Mouse (Mus musculus): ENCODE data around the gene Mlf2. TPM values are rescaled to one million over a fixed set of nuclear protein-coding genes. Genes with fewer than 3 reads are reported as not detected.

Mlf2 gene
- polyA plus RNA-seq, 1 experiment from 2014 or later, result 459 TPM

Other genes starting within 250 kb of the Mlf2 start
- gene Emg1, start 219.2 kb upstream of the Mlf2 start, polyA plus RNA-seq (2016; fragmentation: Nextera tagmentation; extraction: Ambion mirVana), result 161 and 170 TPM in 2 replicates
- gene Phb2, start 219.1 kb upstream of the Mlf2 start, polyA plus RNA-seq (2016; fragmentation: Nextera tagmentation; extraction: Ambion mirVana), result 308 and 315 TPM in 2 replicates
- 5.2 and 5.6 TPM in 2 replicates for gene Ptpn6, start 192.7 kb upstream of the Mlf2 start, polyA plus RNA-seq (2016; fragmentation: Nextera tagmentation; extraction: Ambion mirVana)
- gene Grcc10, start 190.0 kb upstream of the Mlf2 start, polyA plus RNA-seq (2016; fragmentation: Nextera tagmentation; extraction: Ambion mirVana), result 523 and 554 TPM in 2 replicates
- gene Gm45234, start 175.4 kb upstream of the Mlf2 start, polyA plus RNA-seq (2016; fragmentation: Nextera tagmentation; extraction: Ambion mirVana), result not detected in 2 replicates
- gene Atn1, start 174.9 kb upstream of the Mlf2 start, polyA plus RNA-seq (2016; fragmentation: Nextera tagmentation; extraction: Ambion mirVana), result 15.6 and 18.0 TPM in 2 replicates
- gene Eno2, start 161.7 kb upstream of the Mlf2 start, polyA plus RNA-seq (2016; fragmentation: Nextera tagmentation; extraction: Ambion mirVana), result 9.0 and 9.4 TPM in 2 replicates
- 2.3 and 4.6 TPM in 2 replicates for gene Lrrc23, start 151.7 kb upstream of the Mlf2 start, polyA plus RNA-seq (2016; fragmentation: Nextera tagmentation; extraction: Ambion mirVana)
- 8.1 and 8.6 TPM in 2 replicates for gene Spsb2, start 122.7 kb upstream of the Mlf2 start, polyA plus RNA-seq (2016; fragmentation: Nextera tagmentation; extraction: Ambion mirVana)
- 423 and 428 TPM in 2 replicates for gene Tpi1, start 117.1 kb upstream of the Mlf2 start, polyA plus RNA-seq (2016; fragmentation: Nextera tagmentation; extraction: Ambion mirVana)
- gene Usp5, start 101.9 kb upstream of the Mlf2 start, polyA plus RNA-seq (2016; fragmentation: Nextera tagmentation; extraction: Ambion mirVana), result 213 and 214 TPM in 2 replicates
- 168 and 169 TPM in 2 replicates for gene Cdca3, start 101.8 kb upstream of the Mlf2 start, polyA plus RNA-seq (2016; fragmentation: Nextera tagmentation; extraction: Ambion mirVana)
- gene Gnb3, start 91.1 kb upstream of the Mlf2 start, polyA plus RNA-seq (2016; fragmentation: Nextera tagmentation; extraction: Ambion mirVana), result 5.5 TPM in 2 replicates
- gene P3h3, start 73.6 kb upstream of the Mlf2 start, polyA plus RNA-seq (2016; fragmentation: Nextera tagmentation; extraction: Ambion mirVana), result 21.4 and 25.6 TPM in 2 replicates
- 11.8 and 11.9 TPM in 2 replicates for gene Gpr162, start 67.4 kb upstream of the Mlf2 start, polyA plus RNA-seq (2016; fragmentation: Nextera tagmentation; extraction: Ambion mirVana)
- 0.20 TPM in 1 of 2 replicates, not detected in the other for gene Cd4, start 43.2 kb upstream of the Mlf2 start, polyA plus RNA-seq (2016; fragmentation: Nextera tagmentation; extraction: Ambion mirVana)
- 1.9 and 3.1 TPM in 2 replicates for gene Lag3, start 19.7 kb upstream of the Mlf2 start, polyA plus RNA-seq (2016; fragmentation: Nextera tagmentation; extraction: Ambion mirVana)
- 525 and 672 TPM in 2 replicates for gene Ptms, start 11.3 kb upstream of the Mlf2 start, polyA plus RNA-seq (2016; fragmentation: Nextera tagmentation; extraction: Ambion mirVana)
- 100 and 105 TPM in 2 replicates for gene Cops7a, start 34.2 kb downstream of the Mlf2 start, polyA plus RNA-seq (2016; fragmentation: Nextera tagmentation; extraction: Ambion mirVana)
- 6.7 and 7.7 TPM in 2 replicates for gene Pianp, start 65.3 kb downstream of the Mlf2 start, polyA plus RNA-seq (2016; fragmentation: Nextera tagmentation; extraction: Ambion mirVana)
- gene Zfp384, start 77.8 kb downstream of the Mlf2 start, polyA plus RNA-seq (2016; fragmentation: Nextera tagmentation; extraction: Ambion mirVana), result 18.0 and 20.6 TPM in 2 replicates
- gene Ing4, start 108.4 kb downstream of the Mlf2 start, polyA plus RNA-seq (2016; fragmentation: Nextera tagmentation; extraction: Ambion mirVana), result 163 and 171 TPM in 2 replicates
- gene Acrbp, start 118.3 kb downstream of the Mlf2 start, polyA plus RNA-seq (2016; fragmentation: Nextera tagmentation; extraction: Ambion mirVana), result 18.0 and 18.9 TPM in 2 replicates
- 0.16 and 0.26 TPM in 2 replicates for gene Lpar5, start 136.5 kb downstream of the Mlf2 start, polyA plus RNA-seq (2016; fragmentation: Nextera tagmentation; extraction: Ambion mirVana)
- 127 and 132 TPM in 2 replicates for gene Chd4, start 164.6 kb downstream of the Mlf2 start, polyA plus RNA-seq (2016; fragmentation: Nextera tagmentation; extraction: Ambion mirVana)
- gene Nop2, start 200.5 kb downstream of the Mlf2 start, polyA plus RNA-seq (2016; fragmentation: Nextera tagmentation; extraction: Ambion mirVana), result 54.1 and 56.4 TPM in 2 replicates
- 18.7 and 18.8 TPM in 2 replicates for gene Iffo1, start 213.9 kb downstream of the Mlf2 start, polyA plus RNA-seq (2016; fragmentation: Nextera tagmentation; extraction: Ambion mirVana)
- 1,933 and 1,972 TPM in 2 replicates for gene Gapdh, start 235.1 kb downstream of the Mlf2 start, polyA plus RNA-seq (2016; fragmentation: Nextera tagmentation; extraction: Ambion mirVana)

All from midbrain, embryonic 12.5 days (tissue).